Mouse (Mus musculus) frontal cortex, postnatal 25 days (tissue): ENCODE results near the gene Fzd7.
"Not testable (repeated sequence)": the region's sequence is repeated elsewhere in the genome, so short reads cannot be mapped to it uniquely, and the experiment has no call there.

ENCODE experiments used
- DNase-seq, 2 experiments: peaks; one replicate each; pipeline ENCODE4 v3.0.0; 2022; ENCODE audit warnings: low spot score in 2 of 2

Fzd7 gene

GRCm38 (mm10) chr1:59482331-59482695 lies at the start of gene Fzd7:
TSS of gene Fzd7 (plus strand) at chr1:59482424.
- no peak for DNase-seq

GRCm38 (mm10) chr1:59433296-59433695 lies 48.9 kb upstream of the Fzd7 start:
- no peak for DNase-seq

DNA sequence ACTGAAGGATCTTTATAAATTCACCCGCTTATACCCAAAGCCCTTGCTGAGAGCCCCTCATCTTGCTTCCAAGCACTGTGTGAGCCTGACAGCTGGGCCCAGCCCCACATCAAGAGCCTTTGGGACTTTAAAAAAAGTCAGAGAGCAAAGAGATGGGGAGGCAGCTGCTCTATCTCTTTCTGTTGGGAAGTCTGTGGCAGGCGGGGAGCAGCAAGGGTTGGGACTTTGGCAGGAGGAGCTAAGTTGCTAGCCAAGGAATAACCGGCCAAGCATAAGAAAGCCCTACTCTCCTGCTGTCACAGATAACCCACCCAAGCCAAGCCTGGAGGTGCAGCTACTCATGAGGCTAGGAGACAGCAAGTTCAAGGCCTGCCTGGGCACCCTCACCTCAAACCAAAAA lies 48.2 kb upstream of the Fzd7 start:
- no peak for DNase-seq

GRCm38 (mm10) chr1:59435270-59435669 lies 47.0 kb upstream of the Fzd7 start:
- DNase-seq: no peak

DNA sequence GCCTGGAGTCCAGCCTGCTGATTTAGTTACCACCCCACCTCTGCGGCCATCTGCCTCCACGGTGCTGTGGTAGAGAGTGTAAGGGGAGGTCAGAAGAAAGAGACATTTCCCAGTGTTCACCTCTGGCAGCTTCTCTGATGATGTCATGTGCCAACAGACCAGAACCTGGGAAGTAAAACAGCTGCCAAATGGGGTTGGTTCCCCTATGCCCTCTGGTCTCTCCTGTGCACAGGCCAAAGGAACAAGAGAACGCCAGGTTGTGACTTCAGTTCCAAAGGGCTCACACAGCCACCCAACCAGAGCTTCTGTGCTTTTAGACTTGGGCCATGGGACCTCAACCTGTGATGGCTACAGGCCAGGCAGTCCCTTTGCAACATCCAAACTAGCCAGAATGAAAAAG lies 45.9 kb upstream of the Fzd7 start:
- DNase-seq: no peak

GRCm38 (mm10) chr1:59437927-59438326 lies 44.3 kb upstream of the Fzd7 start:
- DNase-seq: no peak

DNA sequence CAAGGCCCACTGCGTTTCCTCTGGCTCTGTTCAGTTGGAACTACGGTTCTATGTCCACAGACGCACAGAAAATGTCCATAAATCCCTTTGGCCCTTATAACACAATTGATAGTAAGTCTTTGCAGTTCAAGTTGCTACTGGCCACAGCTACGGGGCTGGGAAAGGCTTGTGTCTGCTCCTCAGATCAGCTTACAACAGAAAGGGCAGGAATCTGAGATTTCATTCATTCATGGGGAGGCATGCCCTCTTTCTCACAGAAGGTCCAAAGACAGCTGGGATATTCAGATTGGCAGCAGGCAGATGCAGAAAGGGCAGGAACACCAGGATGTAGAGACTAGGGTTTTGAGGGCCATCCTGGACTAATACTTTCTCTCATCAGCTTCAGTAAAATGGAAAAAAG lies 43.9 kb upstream of the Fzd7 start:
- no peak for DNase-seq

DNA sequence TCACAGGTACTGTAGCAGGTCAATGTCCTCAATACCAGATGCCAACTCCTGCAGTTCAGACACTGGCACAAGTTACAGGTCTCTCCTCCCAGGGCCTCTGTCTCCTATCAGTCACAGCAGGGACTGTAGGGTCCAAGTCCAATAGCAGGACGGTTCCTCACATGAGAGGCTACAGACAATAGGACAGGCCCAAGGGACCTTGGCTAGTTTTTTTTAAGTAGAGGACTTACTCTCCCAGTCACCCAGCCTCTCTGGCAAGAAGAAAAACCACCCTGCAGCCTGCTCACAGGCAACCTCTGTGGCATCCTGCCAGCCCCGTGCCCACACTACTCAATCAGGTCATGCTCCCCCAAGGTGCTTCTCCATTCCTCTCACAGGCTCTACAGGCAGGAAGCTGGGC lies 43.0 kb upstream of the Fzd7 start:
- no peak for DNase-seq

- no peak for DNase-seq
Measured at GRCm38 (mm10) chr1:59439941-59440340, 42.3 kb upstream of the Fzd7 start.

- not testable (repeated sequence) for DNase-seq
Measured at GRCm38 (mm10) chr1:59442721-59443120, 39.5 kb upstream of the Fzd7 start.

DNA sequence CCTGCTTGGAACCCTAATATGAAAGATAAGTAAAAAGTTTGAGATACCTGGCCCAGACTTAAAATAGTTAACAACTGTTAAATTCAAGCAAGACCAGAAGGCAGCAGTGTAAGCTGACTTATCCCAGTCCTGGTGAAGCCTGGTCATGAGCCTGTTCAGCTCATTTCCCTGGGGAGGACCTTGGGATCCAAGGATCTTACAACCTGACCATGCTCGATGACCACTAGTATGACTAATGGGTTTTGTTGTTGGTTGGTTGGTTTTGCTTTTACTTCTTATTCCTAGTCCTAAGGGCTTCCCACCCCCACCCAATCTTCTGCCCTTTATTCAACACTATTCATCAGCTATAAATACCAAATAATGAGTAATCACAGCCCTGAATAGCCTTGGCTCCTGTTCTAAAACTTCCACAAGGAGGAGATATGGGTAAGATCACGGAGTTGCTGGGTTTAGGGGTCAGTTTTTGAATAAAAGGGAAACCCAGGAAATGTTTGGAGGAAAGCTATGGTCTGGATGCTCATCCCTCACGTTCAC lies 38.0 kb upstream of the Fzd7 start:
- DNase-seq: no peak

DNA sequence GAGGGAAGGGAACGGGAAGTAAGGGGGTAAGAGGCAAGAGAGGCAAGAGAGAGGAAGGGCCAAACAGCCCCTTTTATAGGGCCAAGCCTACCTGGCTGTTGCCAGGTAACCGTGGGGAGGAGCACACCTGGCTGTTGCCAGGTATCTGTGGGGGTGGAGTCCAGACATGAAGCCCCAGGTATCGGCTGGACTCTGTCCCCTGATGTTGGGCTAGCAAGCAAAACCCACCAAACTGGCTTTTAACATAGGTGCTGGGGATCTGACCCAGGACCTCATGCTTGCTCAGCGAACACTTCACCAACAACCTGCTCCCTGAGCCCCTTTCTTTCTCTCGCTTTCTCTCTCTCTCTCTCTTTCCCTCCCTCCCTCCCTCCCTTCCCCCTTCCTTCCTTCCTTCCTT lies 37.0 kb upstream of the Fzd7 start:
- no peak for DNase-seq

DNA sequence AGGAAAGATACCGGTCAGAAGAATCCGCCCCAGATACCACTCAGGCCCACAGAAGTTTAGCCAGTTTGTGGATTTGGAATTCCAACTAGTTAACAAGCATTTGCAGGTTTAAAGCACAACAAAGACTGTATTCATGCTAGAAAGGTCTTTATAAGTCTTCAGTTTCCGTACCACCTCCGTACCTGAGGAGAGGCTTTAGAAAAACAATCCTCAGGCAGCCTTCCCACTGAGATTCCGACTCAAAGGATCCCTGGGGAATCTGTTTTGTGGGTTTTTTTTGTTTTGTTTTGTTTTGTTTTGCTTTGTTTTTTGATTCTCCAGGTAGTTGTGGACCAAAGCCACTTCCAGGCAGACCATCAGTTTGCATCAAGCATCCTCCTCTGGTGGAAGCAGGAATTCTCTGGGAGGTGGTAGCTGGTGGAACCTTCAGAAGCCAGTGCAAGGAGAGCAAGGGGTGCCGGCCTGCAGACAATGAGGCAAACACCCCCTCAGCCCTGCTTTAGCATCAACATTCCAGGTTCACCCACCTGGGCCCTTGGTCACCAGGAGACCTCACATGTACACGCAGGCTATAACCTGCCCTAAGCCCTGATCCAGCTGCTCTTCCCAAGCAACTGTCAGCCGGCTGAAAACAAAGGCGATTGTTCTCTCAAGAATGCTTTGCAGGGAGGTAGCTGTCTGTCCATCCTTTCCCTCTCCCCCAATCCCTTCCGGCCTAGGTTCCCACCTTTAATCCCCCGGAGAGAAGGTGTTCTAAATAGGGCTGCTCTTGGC lies 33.5 kb upstream of the Fzd7 start:
- no peak for DNase-seq

DNA sequence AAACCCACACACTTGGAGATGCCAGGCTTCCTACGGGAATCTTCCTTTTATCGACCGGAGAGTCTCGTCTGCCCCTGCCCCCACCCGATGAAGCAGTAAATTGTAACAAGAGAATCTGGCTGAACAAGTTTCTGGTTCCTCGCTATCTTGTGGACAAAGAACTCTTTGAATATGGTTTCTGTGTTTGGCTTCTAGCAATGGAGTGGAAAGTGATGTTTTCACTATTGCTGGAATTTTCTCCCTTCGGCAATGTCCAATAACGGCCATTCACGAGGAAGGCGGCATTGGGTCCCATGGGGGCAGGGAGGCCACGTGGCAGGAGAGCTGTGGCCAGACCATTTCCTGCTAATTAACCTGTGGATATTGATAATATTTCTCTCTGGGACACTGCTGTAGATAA lies 32.8 kb upstream of the Fzd7 start:
- no peak for DNase-seq

GRCm38 (mm10) chr1:59450896-59451295 lies 31.3 kb upstream of the Fzd7 start:
- DNase-seq: no peak

- no peak for DNase-seq
Measured at GRCm38 (mm10) chr1:59451584-59451983, 30.6 kb upstream of the Fzd7 start.

DNA sequence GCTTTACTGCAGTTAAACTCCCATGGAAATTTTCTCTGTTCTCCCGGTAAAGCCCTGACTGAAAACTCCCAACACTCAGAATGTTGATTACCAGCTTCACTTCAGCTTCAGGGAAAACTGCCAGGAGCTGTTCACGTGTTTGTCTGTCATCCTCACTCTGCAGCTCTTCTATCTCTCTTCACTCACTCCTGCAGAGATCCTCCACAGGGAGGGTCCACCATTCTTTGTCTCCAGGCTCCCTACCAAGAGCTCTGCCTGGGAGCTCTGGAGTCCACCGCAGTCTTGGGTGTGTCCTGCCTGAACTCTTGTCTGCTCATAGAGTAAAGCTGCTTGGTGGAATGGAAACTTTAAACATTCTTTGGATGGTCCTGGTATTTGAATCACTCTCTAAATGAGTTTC lies 25.4 kb upstream of the Fzd7 start:
- no peak for DNase-seq

GRCm38 (mm10) chr1:59457873-59458272 lies 24.4 kb upstream of the Fzd7 start:
- no peak for DNase-seq

DNA sequence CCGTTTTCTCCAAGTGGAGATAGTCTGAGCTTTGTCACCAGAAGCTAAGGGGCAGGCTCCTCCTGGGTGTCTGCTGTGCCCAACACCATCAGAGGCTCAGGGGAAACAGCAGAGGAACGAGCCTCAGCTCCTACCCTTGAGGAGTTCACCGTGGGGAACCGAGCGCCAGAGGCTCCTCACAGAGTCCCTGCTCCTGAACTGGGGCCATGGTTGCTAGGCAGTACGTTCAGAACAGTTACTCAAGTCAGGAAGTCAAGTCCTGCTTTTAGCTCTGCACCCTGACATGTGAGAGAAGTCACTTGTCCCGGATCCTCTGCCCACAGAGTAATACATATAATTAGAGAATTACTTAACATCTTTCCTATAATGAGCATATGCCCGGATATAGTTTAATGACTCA lies 23.3 kb upstream of the Fzd7 start:
- DNase-seq: no peak

DNA sequence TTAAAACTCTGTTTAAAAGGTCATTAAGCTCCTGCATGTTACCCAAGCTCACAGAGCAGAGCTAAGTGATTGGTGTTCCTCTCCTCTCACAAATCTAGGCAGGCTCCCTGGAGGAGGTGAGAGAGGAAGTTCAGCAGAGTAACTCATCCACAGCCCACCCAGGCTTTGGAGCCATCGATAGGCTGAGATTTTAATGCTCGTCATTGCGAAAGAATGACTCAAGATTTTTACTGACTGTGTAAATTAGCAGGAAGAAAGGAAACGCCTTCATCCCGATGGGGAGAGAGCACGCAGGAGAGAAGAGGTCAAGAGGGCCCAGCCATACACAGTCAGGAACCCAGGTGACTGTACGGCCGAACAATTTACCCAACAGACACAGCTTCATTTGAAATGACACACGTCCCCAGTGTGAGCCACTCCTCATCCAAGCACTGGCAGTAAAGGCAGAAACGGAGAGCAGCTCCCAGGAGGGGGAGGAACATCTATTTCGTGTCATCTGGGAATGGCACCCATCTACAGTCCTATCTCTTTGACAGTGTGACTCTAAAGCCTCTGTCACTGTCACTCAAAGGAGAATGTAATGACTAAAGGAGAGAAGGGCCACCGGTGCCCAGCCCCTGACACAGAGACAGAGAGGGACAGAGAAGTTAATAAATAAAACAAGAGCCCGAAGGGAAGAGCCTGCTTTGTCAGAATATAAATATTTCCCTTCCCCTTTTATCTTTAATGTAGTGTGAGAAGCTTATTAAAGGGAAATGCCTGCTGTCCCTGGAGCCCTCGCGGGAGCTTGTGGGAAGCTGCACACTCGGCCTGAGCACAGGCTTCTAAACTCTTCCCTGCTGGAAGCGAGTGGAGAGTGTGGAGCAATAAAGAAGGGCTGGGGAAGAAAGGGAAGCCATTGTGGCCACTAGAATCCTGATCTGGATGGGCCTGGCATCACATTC lies 17.3 kb upstream of the Fzd7 start:
- no peak for DNase-seq

GRCm38 (mm10) chr1:59465640-59466008 lies 16.6 kb upstream of the Fzd7 start:
- DNase-seq: no peak

DNA sequence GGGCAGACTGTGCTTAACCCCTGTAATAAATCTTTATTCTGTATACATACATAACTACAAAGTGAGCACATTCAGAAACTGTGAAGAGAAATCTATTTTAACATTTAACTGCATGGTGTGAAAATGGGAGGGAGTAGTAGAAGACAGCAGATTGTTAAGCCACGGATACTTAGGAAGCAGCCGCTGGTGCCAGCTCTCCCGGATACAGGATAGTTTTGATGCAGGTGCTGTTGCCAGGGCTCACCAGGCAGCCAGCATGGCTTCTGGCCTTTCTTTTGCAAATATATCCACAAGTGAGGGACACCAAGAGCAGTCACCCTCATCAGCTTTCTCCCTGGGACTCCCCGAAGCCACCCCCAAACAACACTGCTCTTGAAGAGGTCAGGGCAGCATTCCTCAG lies 13.1 kb upstream of the Fzd7 start:
- DNase-seq: no peak

- no peak for DNase-seq
Measured at GRCm38 (mm10) chr1:59470766-59471165, 11.5 kb upstream of the Fzd7 start.
